Mouse (Mus musculus): ENCODE measurements around the gene 3110009E18Rik. TPM values are rescaled to one million over a fixed set of nuclear protein-coding genes. Genes with fewer than 3 reads are reported as not detected.

Gene 3110009E18Rik
- total and polyA plus RNA-seq, 2 experiments from 2014 or later = 2.3 to 16.7 TPM

- 11% methylated on average over 9 of the region's 9 CpGs for WGBS
Observed at GRCm38 (mm10) chr1:120077746-120078410, 43.1 kb upstream of the 3110009E18Rik start.

DNA sequence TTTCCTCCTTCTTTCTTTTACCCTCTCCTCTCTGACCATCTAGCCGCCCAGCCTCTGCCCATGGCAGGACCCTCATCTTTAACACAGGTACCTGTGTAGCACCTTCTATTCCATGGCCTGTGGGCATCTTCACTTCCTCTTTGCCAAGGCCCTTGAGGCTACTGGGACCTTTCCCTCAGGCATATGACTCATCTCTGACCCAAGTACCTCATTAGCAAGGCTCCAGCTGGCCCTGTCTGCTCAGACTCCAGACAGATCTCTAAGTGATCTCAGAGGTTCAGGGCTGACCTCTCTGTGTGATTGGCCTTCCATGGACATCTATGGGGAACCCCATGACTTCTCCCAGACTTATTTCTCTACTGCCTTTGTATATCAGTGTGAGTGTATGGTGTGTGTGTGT is 40.4 kb upstream of the 3110009E18Rik start:
- DNase-seq = no peak
- WGBS = 94% methylated on average over 1 of the region's 1 CpGs
- TF ChIP-seq CTCF (IDR thresholded peaks at IDR 0.05; ENCODE audit: low read depth) = no peak
- H3K4me2 ChIP-seq (ENCODE audit: low read depth) = no peak overlapping the region
- no peak overlapping the region for H3K27ac ChIP-seq (ENCODE audit: low read depth, low read length)
- no peak for ATAC-seq
- no peaks in the 10 kb centered on the region for H3K4me1 ChIP-seq (ENCODE audit: insufficient read depth)
- no peak overlapping the region for H3K4me3 ChIP-seq (ENCODE audit: low read depth, low read length)
- H3K27me3 ChIP-seq (ENCODE audit: insufficient read depth, low read length) = no peaks in the 10 kb centered on the region
- H3K9me3 ChIP-seq (ENCODE audit: low read length) = no peaks in the 10 kb centered on the region
- H3K9ac ChIP-seq = no peak overlapping the region
- H3K36me3 ChIP-seq (ENCODE audit: insufficient read depth) = no peaks in the 10 kb centered on the region

More at GRCm38 (mm10) chr1:120077746-120078410, 43.1 kb upstream of the 3110009E18Rik start:
- H3K4me1 ChIP-seq (ENCODE audit: insufficient read depth) = peaks cover 7% of the 10 kb centered on the region; the same call in 1 of the 2 replicates
- no peak overlapping the region for H3K4me3 ChIP-seq (ENCODE audit: low read depth, low read length)
- no peak for ATAC-seq
- TF ChIP-seq CTCF (IDR thresholded peaks at IDR 0.05; ENCODE audit: low read depth) = no peak
- H3K9ac ChIP-seq = no peak overlapping the region
- no peak overlapping the region for H3K4me2 ChIP-seq (ENCODE audit: low read depth)
- H3K27me3 ChIP-seq (ENCODE audit: insufficient read depth, low read length) = peaks cover 13% of the 10 kb centered on the region
- H3K9me3 ChIP-seq (ENCODE audit: low read length) = no peaks in the 10 kb centered on the region
- no peak overlapping the region for H3K27ac ChIP-seq (ENCODE audit: low read depth, low read length)
- DNase-seq = no peak
- H3K36me3 ChIP-seq (ENCODE audit: insufficient read depth) = no peaks in the 10 kb centered on the region

- no peak overlapping the region for H3K9ac ChIP-seq
- H3K36me3 ChIP-seq (ENCODE audit: insufficient read depth) = no peaks in the 10 kb centered on the region
- no peak overlapping the region for H3K4me3 ChIP-seq (ENCODE audit: low read depth, low read length)
- DNase-seq (no peak), ATAC-seq (no peak)
- no peaks in the 10 kb centered on the region for H3K27me3 ChIP-seq (ENCODE audit: insufficient read depth, low read length)
- H3K27ac ChIP-seq (ENCODE audit: low read depth, low read length) = no peak overlapping the region
- TF ChIP-seq CTCF (IDR thresholded peaks at IDR 0.05; ENCODE audit: low read depth) = no peak
- no peaks in the 10 kb centered on the region for H3K4me1 ChIP-seq (ENCODE audit: insufficient read depth)
- H3K9me3 ChIP-seq (ENCODE audit: low read length) = no peaks in the 10 kb centered on the region
- 34% methylated on average over 7 of the region's 7 CpGs for WGBS
- H3K4me2 ChIP-seq (ENCODE audit: low read depth) = no peak overlapping the region
Observed at GRCm38 (mm10) chr1:120082957-120083585, 37.9 kb upstream of the 3110009E18Rik start.

DNA sequence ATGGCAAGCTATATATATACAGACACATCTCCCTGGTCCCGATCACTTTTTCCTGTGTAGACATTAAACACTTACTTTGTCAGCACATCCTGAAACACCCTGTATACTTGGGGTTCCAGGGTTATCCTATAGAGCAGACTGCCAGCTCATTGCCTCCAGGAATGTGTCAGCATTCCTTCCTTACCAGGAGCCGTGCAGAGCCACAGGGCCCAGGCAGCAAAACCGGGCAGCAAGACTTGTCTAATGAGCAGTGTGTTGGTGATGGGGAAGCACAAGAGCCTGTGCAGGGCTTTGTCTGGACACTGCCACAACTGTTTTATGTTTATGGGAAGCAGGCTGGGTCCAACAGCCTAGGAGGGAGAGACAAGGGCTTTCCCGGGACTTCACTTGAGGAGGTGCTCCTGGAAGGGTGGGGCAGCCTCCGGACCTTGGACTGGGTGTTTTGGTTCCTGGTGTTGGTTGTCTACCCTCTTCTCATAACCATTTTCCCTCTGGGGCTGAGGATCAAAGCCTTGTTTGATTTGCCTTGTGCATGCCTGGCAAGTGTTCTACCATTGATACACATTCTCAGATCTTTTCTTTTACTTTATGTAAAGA is 37.0 kb upstream of the 3110009E18Rik start:
- H3K27me3 ChIP-seq (ENCODE audit: insufficient read depth, low read length) = no peaks in the 10 kb centered on the region
- no peaks in the 10 kb centered on the region for H3K4me1 ChIP-seq (ENCODE audit: insufficient read depth)
- H3K9me3 ChIP-seq (ENCODE audit: low read length) = no peaks in the 10 kb centered on the region
- ATAC-seq (no peak), DNase-seq (no peak)
- no peaks in the 10 kb centered on the region for H3K36me3 ChIP-seq (ENCODE audit: insufficient read depth)
- no peak for TF ChIP-seq CTCF (IDR thresholded peaks at IDR 0.05; ENCODE audit: low read depth)
- WGBS = 59% methylated on average over 5 of the region's 5 CpGs
- no peak overlapping the region for H3K27ac ChIP-seq (ENCODE audit: low read depth, low read length)
- H3K9ac ChIP-seq = no peak overlapping the region
- no peak overlapping the region for H3K4me3 ChIP-seq (ENCODE audit: low read depth, low read length)
- no peak overlapping the region for H3K4me2 ChIP-seq (ENCODE audit: low read depth)

DNA sequence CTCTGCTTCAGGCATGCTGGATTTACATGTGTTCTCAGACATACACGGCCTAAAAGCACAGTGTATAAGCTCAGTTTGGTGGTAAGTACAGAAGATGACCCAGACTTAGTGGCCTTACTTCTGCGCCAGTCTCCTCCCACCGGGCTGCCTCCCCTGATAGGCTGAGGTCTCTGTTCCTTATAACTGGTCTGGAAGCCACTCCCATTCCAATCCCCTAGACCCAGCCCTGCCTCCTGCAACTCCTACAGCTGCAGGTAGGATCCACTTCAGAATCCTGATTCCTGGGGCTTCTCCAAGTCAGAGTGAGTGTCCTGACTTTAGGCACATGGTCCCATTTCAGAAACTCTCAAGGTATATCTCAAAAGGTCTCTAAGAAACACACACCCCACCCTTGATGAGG is 35.3 kb upstream of the 3110009E18Rik start:
- Histone ChIP-seq H3K9ac (no peak overlapping the region), H3K4me3 (ENCODE audit: low read depth, low read length) (no peak overlapping the region), H3K4me1 (ENCODE audit: insufficient read depth) (no peaks in the 10 kb centered on the region), H3K9me3 (ENCODE audit: low read length) (no peaks in the 10 kb centered on the region), H3K27ac (ENCODE audit: low read depth, low read length) (no peak overlapping the region), H3K36me3 (ENCODE audit: insufficient read depth) (no peaks in the 10 kb centered on the region), H3K27me3 (ENCODE audit: insufficient read depth, low read length) (no peaks in the 10 kb centered on the region), H3K4me2 (ENCODE audit: low read depth) (no peak overlapping the region)
- no peak for TF ChIP-seq CTCF (IDR thresholded peaks at IDR 0.05; ENCODE audit: low read depth)
- WGBS = 69% methylated on average over 3 of the region's 3 CpGs
- ATAC-seq (no peak), DNase-seq (no peak)

GRCm38 (mm10) chr1:120086644-120087043 is 34.3 kb upstream of the 3110009E18Rik start:
- Histone ChIP-seq H3K27ac (ENCODE audit: low read depth, low read length) (no peak overlapping the region), H3K4me2 (ENCODE audit: low read depth) (no peak overlapping the region), H3K4me1 (ENCODE audit: insufficient read depth) (no peaks in the 10 kb centered on the region), H3K9me3 (ENCODE audit: low read length) (no peaks in the 10 kb centered on the region), H3K36me3 (ENCODE audit: insufficient read depth) (no peaks in the 10 kb centered on the region), H3K4me3 (ENCODE audit: low read depth, low read length) (no peak overlapping the region), H3K9ac (no peak overlapping the region), H3K27me3 (ENCODE audit: insufficient read depth, low read length) (no peaks in the 10 kb centered on the region)
- DNase-seq (no peak), ATAC-seq (no peak)
- 61% methylated on average over 13 of the region's 13 CpGs for WGBS
- no peak for TF ChIP-seq CTCF (IDR thresholded peaks at IDR 0.05; ENCODE audit: low read depth)

- no peak for ATAC-seq
- 9% methylated on average over 5 of the region's 5 CpGs for WGBS
- no peak for TF ChIP-seq CTCF (IDR thresholded peaks at IDR 0.05; ENCODE audit: low read depth)
Observed at GRCm38 (mm10) chr1:120089180-120089579, 31.8 kb upstream of the 3110009E18Rik start.

More at GRCm38 (mm10) chr1:120089180-120089579, 31.8 kb upstream of the 3110009E18Rik start:
- DNase-seq = no peak
- H3K9me3 ChIP-seq (ENCODE audit: low read length) = no peaks in the 10 kb centered on the region
- H3K4me1 ChIP-seq (ENCODE audit: insufficient read depth) = no peaks in the 10 kb centered on the region
- H3K27ac ChIP-seq (ENCODE audit: low read depth, low read length) = no peak overlapping the region
- no peak overlapping the region for H3K4me2 ChIP-seq (ENCODE audit: low read depth)
- H3K4me3 ChIP-seq (ENCODE audit: low read depth, low read length) = no peak overlapping the region
- H3K27me3 ChIP-seq (ENCODE audit: insufficient read depth, low read length) = no peaks in the 10 kb centered on the region
- H3K36me3 ChIP-seq (ENCODE audit: insufficient read depth) = no peaks in the 10 kb centered on the region
- H3K9ac ChIP-seq = no peak overlapping the region

Data from forebrain, postnatal 0 days (tissue).